Mouse (Mus musculus) right cerebral cortex, postnatal 14 days (tissue): ENCODE measurements around the gene Orai1.

Experiments
- DNase-seq: peaks from one replicate; pipeline ENCODE4 v3.0.0; 2022

The Orai1 gene

DNA sequence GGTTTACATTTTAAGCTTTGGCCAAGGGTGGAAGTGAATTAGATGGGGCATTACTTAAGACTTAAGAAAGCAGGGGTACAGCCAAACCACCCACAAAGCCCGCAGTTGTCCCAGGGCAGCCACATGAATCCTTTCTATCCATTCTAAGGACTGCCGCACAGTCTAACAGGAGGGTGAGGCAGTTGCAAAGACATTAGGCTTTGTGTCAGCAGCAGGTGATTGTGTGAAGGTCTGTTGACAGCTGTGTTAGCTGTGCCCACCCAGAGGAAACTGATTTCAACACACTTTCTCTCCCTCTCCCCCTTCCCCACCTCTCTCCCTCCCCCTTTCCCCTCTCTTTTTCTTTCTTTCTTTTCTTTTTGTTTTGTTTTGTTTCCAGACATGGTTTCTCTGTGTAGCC is 53.8 kb downstream of the Orai1 start:
- DNase-seq = no peak

DNA sequence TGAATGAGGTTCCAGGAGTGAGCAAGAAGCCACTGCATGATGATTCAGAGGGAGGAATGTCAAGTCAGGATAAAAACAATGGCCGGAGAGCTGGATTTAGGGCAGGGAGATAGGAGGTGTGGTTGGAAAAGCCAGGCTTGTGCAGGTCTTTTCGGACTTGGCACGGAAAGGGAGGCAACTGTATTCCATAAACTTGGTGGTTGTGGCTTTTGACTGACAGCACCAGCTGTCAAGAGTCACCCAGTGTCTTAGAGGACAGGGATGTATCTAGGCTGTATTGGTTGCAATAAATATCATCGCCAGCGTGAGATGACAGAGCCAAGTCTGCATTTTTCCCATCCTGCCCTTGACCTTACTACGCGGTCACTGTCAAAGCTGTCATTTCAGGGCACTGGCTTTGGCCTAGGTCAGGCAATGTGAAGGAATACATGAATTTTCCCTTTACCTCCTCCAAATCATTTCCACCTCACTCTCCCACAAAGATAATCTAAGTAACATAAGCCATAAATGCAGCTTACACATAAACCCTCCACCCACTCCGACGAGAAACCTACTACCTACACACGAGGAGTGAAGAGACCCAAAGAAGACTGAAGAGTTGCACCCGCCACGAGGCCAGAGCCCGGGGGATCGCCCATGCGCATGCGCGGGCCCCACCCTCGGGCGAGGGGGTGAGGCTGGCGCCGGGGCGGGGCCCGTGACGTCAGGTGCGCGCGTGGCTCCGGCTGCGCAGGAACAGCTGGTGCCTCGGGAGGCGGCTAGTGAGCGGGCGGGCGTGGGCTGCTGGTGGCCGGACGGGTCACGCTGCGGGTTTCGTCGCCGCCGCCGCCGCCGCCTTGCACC is 60.9 kb downstream of the Orai1 start:
- DNase-seq = peak; percentile 93

DNA sequence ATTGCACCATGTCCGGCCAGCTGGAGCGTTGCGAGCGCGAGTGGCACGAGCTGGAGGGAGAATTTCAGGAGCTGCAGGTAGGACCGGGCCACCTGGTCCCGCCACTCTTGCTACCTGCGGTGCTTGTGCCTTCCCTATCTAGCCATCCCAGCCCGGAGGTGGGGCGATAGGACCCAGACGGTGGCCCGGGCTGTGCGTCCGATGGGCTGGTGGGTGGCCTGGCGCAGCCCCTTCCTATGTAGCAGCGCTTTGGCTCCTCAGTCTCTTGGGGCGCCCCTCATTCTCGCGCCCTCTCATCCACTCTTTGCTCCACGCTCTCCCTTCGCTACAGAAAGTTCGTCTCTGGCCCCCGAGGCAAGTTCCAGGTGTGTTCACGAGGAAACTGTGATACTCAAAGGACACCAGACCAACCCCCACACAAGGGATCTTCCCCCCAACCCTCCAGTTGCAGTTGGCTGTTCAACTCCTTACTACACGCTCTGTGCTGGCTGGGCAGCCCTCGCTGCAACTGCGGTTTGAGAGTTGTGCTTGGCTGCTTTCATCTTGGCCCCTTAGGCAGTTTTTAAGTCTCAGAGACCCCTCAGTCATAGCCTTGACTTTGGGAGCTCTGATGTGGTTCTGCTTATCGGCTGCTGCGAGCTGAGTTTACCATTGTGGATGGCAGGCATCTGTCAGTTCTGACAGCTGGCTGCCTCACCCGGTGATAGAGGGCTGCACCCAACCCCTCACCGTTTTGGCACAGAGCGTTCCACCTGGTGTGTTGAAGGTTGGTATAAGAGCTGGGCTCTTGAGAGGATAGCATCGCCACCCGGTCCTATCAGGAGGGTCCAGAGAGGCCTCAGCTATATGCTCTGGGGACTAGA is 61.8 kb downstream of the Orai1 start:
- DNase-seq = no peak

DNA sequence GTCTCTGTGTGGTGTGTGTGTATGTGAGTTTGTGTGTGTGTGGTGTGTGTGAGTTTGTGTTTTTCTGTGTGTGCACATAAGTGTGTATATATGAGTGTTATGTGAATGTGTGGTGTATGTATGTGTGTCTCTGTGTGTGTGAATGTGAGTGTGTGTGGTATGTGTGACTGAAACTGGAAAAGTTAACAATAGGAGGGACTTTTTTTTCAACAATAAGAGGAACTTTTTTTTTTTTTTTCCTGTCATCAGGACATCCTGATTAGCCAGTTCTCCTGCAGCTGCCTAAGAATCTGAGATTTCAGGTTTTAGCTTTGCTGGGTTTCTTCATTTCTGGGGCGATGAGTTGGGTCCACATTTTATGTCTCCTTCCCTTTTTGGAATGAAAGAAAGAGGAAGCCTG is 64.7 kb downstream of the Orai1 start:
- DNase-seq = no peak

DNA sequence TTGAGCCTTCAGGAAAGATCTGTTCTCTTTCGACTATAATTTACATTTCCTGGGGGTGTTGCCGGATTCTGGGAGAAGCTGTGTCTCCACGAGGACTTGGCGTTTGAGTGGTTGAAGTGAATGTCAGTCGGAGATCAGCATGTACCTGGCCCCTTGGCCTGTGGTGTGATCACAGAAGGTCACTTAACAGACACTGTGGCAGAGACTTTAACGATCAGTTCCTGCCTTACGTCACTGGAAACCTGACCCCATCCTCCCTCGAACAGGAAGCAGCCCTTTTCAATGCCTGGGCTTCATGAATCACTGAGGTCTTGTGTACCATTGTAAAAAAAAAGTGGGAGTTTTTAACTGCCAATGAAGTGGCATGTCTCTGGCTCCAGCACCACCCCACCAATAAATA is 65.2 kb downstream of the Orai1 start:
- no peak for DNase-seq
